Mouse (Mus musculus): ENCODE data around the gene Msx1. TPM values are rescaled to one million over a fixed set of nuclear protein-coding genes. Genes with fewer than 3 reads are reported as not detected.
"Not testable (repeated sequence)": the region's sequence is repeated elsewhere in the genome, so short reads cannot be mapped to it uniquely, and the experiment has no call there.

Msx1 gene
- polyA plus RNA-seq, 1 experiment from 2014 or later: 15.5 TPM

GRCm38 (mm10) chr5:37835590-37836266 lies 11.3 kb upstream of the Msx1 start:
- H3K9ac ChIP-seq: no peak overlapping the region
- no peak overlapping the region for H3K27ac ChIP-seq
- H3K36me3 ChIP-seq (replicated peaks): no peaks in the 10 kb centered on the region
- no peaks in the 10 kb centered on the region for H3K9me3 ChIP-seq
- ATAC-seq (replicated peaks): peak; percentile 79
- peaks cover 93% of the 10 kb centered on the region for H3K27me3 ChIP-seq (replicated peaks)
- H3K4me2 ChIP-seq: no peak overlapping the region
- H3K4me3 ChIP-seq: no peak overlapping the region
- WGBS: 4% methylated on average over 6 of the region's 6 CpGs
- H3K4me1 ChIP-seq: peaks cover 10% of the 10 kb centered on the region

- 3% methylated on average over 6 of the region's 6 CpGs for WGBS
- no peak overlapping the region for H3K27ac ChIP-seq
Observed at GRCm38 (mm10) chr5:37832766-37833165, 8.4 kb upstream of the Msx1 start.

GRCm38 (mm10) chr5:37832031-37832430 lies 7.6 kb upstream of the Msx1 start:
- H3K36me3 ChIP-seq (replicated peaks): no peaks in the 10 kb centered on the region
- H3K9me3 ChIP-seq: no peaks in the 10 kb centered on the region
- no peak for ATAC-seq (replicated peaks)
- H3K4me3 ChIP-seq: no peak overlapping the region
- H3K27ac ChIP-seq: no peak overlapping the region
- peaks cover 84% of the 10 kb centered on the region for H3K27me3 ChIP-seq (replicated peaks)
- WGBS: 7% methylated on average over 13 of the region's 13 CpGs
- peaks cover 14% of the 10 kb centered on the region for H3K4me1 ChIP-seq
- H3K9ac ChIP-seq: no peak overlapping the region
- no peak overlapping the region for H3K4me2 ChIP-seq

More at GRCm38 (mm10) chr5:37832766-37833165, 8.4 kb upstream of the Msx1 start:
- no peak for ATAC-seq (replicated peaks)
- Histone ChIP-seq H3K9ac (no peak overlapping the region), H3K4me3 (no peak overlapping the region), H3K4me2 (no peak overlapping the region), H3K27me3 (replicated peaks) (peaks cover 89% of the 10 kb centered on the region), H3K4me1 (peaks cover 10% of the 10 kb centered on the region), H3K36me3 (replicated peaks) (no peaks in the 10 kb centered on the region), H3K9me3 (no peaks in the 10 kb centered on the region)

- not testable (repeated sequence) for H3K4me2 ChIP-seq; H3K36me3 ChIP-seq (replicated peaks); H3K9me3 ChIP-seq; H3K9ac ChIP-seq; ATAC-seq (replicated peaks); H3K4me3 ChIP-seq; H3K27ac ChIP-seq
- 12% methylated on average over 6 of the region's 7 CpGs for WGBS
- H3K4me1 ChIP-seq: peaks cover 17% of the 10 kb centered on the region
- H3K27me3 ChIP-seq (replicated peaks): peaks cover 78% of the 10 kb centered on the region
Observed at GRCm38 (mm10) chr5:37830436-37830835, 6.1 kb upstream of the Msx1 start.

- no peaks in the 10 kb centered on the region for H3K9me3 ChIP-seq
- ATAC-seq (replicated peaks): no peak
Observed at GRCm38 (mm10) chr5:37829926-37830325, 5.5 kb upstream of the Msx1 start.

GRCm38 (mm10) chr5:37829296-37829670 lies 4.9 kb upstream of the Msx1 start:
- 1% methylated on average over 10 of the region's 10 CpGs for WGBS
- H3K4me1 ChIP-seq: peaks cover 21% of the 10 kb centered on the region
- H3K9me3 ChIP-seq: no peaks in the 10 kb centered on the region
- H3K9ac ChIP-seq: no peak overlapping the region
- no peaks in the 10 kb centered on the region for H3K36me3 ChIP-seq (replicated peaks)
- H3K27ac ChIP-seq: no peak overlapping the region
- no peak for ATAC-seq (replicated peaks)
- no peak overlapping the region for H3K4me2 ChIP-seq
- H3K27me3 ChIP-seq (replicated peaks): peaks cover 80% of the 10 kb centered on the region
- H3K4me3 ChIP-seq: no peak overlapping the region

More at GRCm38 (mm10) chr5:37829926-37830325, 5.5 kb upstream of the Msx1 start:
- Histone ChIP-seq H3K27me3 (replicated peaks) (peaks cover 80% of the 10 kb centered on the region), H3K9ac (no peak overlapping the region), H3K36me3 (replicated peaks) (no peaks in the 10 kb centered on the region), H3K4me1 (peaks cover 17% of the 10 kb centered on the region), H3K4me3 (no peak overlapping the region), H3K27ac (no peak overlapping the region), H3K4me2 (no peak overlapping the region)
- 3% methylated on average over 4 of the region's 4 CpGs for WGBS

GRCm38 (mm10) chr5:37828591-37829295 lies 4.4 kb upstream of the Msx1 start:
- H3K4me3 ChIP-seq: no peak overlapping the region
- H3K27me3 ChIP-seq (replicated peaks): peaks cover 79% of the 10 kb centered on the region
- no peaks in the 10 kb centered on the region for H3K9me3 ChIP-seq
- H3K9ac ChIP-seq: no peak overlapping the region
- H3K27ac ChIP-seq: no peak overlapping the region
- H3K4me2 ChIP-seq: no peak overlapping the region
- no peak for ATAC-seq (replicated peaks)
- H3K36me3 ChIP-seq (replicated peaks): no peaks in the 10 kb centered on the region
- 2% methylated on average over 35 of the region's 35 CpGs for WGBS
- peaks cover 27% of the 10 kb centered on the region for H3K4me1 ChIP-seq

- no peak for ATAC-seq (replicated peaks)
- 1% methylated on average over 14 of the region's 14 CpGs for WGBS
Observed at GRCm38 (mm10) chr5:37828001-37828400, 3.6 kb upstream of the Msx1 start.

GRCm38 (mm10) chr5:37827626-37827950 lies 3.2 kb upstream of the Msx1 start:
- no peak for ATAC-seq (replicated peaks)
- H3K27me3 ChIP-seq (replicated peaks): peaks cover 78% of the 10 kb centered on the region
- H3K27ac ChIP-seq: no peak overlapping the region
- no peak overlapping the region for H3K9ac ChIP-seq
- no peaks in the 10 kb centered on the region for H3K36me3 ChIP-seq (replicated peaks)
- under 1% methylated on average over 9 of the region's 9 CpGs for WGBS
- no peaks in the 10 kb centered on the region for H3K9me3 ChIP-seq
- H3K4me1 ChIP-seq: peaks cover 32% of the 10 kb centered on the region
- no peak overlapping the region for H3K4me2 ChIP-seq
- H3K4me3 ChIP-seq: no peak overlapping the region

More at GRCm38 (mm10) chr5:37828001-37828400, 3.6 kb upstream of the Msx1 start:
- H3K4me3 ChIP-seq: no peak overlapping the region
- no peaks in the 10 kb centered on the region for H3K36me3 ChIP-seq (replicated peaks)
- no peak overlapping the region for H3K4me2 ChIP-seq
- H3K9me3 ChIP-seq: no peaks in the 10 kb centered on the region
- H3K9ac ChIP-seq: no peak overlapping the region
- peaks cover 79% of the 10 kb centered on the region for H3K27me3 ChIP-seq (replicated peaks)
- peaks cover 32% of the 10 kb centered on the region for H3K4me1 ChIP-seq
- H3K27ac ChIP-seq: no peak overlapping the region

GRCm38 (mm10) chr5:37826706-37827625 lies 2.6 kb upstream of the Msx1 start:
- under 1% methylated on average over 59 of the region's 59 CpGs for WGBS
- H3K4me1 ChIP-seq: peaks cover 32% of the 10 kb centered on the region
- H3K27me3 ChIP-seq (replicated peaks): peaks cover 78% of the 10 kb centered on the region
- no peak for ATAC-seq (replicated peaks)
- H3K4me3 ChIP-seq: no peak overlapping the region
- H3K9me3 ChIP-seq: no peaks in the 10 kb centered on the region
- H3K36me3 ChIP-seq (replicated peaks): no peaks in the 10 kb centered on the region
- H3K9ac ChIP-seq: no peak overlapping the region
- H3K4me2 ChIP-seq: peak overlapping the region; percentile 7; the same call in 1 of the 2 replicates
- no peak overlapping the region for H3K27ac ChIP-seq

GRCm38 (mm10) chr5:37825611-37826445 lies 1.4 kb upstream of the Msx1 start:
- Histone ChIP-seq H3K27ac (no peak overlapping the region), H3K4me1 (peaks cover 36% of the 10 kb centered on the region), H3K36me3 (replicated peaks) (no peaks in the 10 kb centered on the region), H3K9ac (no peak overlapping the region), H3K4me3 (no peak overlapping the region), H3K27me3 (replicated peaks) (peaks cover 75% of the 10 kb centered on the region), H3K9me3 (no peaks in the 10 kb centered on the region), H3K4me2 (no peak overlapping the region)
- no peak for ATAC-seq (replicated peaks)
- WGBS: 1% methylated on average over 37 of the region's 37 CpGs

Measured in midbrain, embryonic 15.5 days (tissue).